ENCODE assay signal across 11 mouse cellular contexts in the genomic region with DNA sequence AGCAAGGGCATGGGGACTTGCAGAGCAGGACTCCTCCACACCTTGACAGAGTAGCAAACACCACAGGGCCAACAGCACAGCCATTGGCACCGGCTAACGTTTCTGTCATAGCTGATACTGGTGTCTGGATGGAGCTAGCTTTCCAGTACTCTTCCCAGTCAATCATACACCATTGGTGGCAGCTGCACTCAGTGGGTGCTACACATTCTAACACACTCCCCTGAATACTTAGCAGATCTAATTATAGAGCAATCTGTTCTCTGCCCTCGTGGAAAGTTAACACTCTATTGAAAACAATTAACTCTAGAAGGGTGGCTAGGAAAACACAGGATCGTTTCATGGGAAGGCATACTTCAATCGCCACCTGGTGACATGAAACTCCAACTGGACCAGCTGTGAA. TPM values are rescaled to one million over a fixed set of nuclear protein-coding genes. Genes with fewer than 3 reads are reported as not detected.
DNase-seq lines count a peak whose midpoint lies in the region; ATAC-seq lines count a peak whose summit lies in the region.
"Had no signal": no experiment of that assay in that cellular context is flagged by ENCODE, and none has a peak within 500 bp of the region (broad histone marks: within the 10 kb centered on the region; RNA-seq: fewer than 3 reads in every experiment).

No protein-coding gene starts in this region.

- 48% methylated on average over 5 of the region's 5 CpGs for WGBS in kidney, embryonic 15.5 days
- WGBS in limb, embryonic 10.5 days, result 81% methylated on average over 5 of the region's 5 CpGs

- no peak overlapping the region for H3K4me3 ChIP-seq in kidney, embryonic 15.5 days (replicated peaks)
- H3K4me3 ChIP-seq in limb, embryonic 10.5 days, result no peak overlapping the region

- no peaks in the 10 kb centered on the region for H3K36me3 ChIP-seq in kidney, embryonic 15.5 days
- no peaks in the 10 kb centered on the region for H3K36me3 ChIP-seq in limb, embryonic 10.5 days

- ATAC-seq in kidney, embryonic 15.5 days (replicated peaks; ENCODE audit: low FRiP score), result no peak

- no peak for DNase-seq in kidney, adult 18-20 months
- DNase-seq in frontal cortex, postnatal 25 days (ENCODE audit: low spot score in 2 of 2), result peak; percentile 7 to 13
- DNase-seq in layer of hippocampus, postnatal 14 days (ENCODE audit: low spot score in 2 of 2), result peak; percentile 34 to 67
- DNase-seq in right cerebral cortex, postnatal 36 days (ENCODE audit: low spot score in 2 of 2), result peak; percentile 10 to 42
- no peak for DNase-seq in limb, embryonic 10.5 days (ENCODE audit: low spot score)
- no peak for DNase-seq in cerebellum, adult 9-11 months
- DNase-seq: cerebellum, adult 11 months; lung, postnatal 4 days had no signal

- peaks cover 32% of the 10 kb centered on the region for H3K4me1 ChIP-seq in kidney, embryonic 15.5 days
- H3K4me1 ChIP-seq in limb, embryonic 10.5 days, result peaks cover 6% of the 10 kb centered on the region

- no peaks in the 10 kb centered on the region for H3K9me3 ChIP-seq in kidney, embryonic 15.5 days (replicated peaks)
- no peaks in the 10 kb centered on the region for H3K9me3 ChIP-seq in limb, embryonic 10.5 days (replicated peaks)

- no peaks in the 10 kb centered on the region for H3K27me3 ChIP-seq in kidney, embryonic 15.5 days
- no peaks in the 10 kb centered on the region for H3K27me3 ChIP-seq in limb, embryonic 10.5 days (ENCODE audit: low read depth, poor library complexity, severe bottlenecking)

- no peak overlapping the region for H3K9ac ChIP-seq in kidney, embryonic 15.5 days

- no peak overlapping the region for H3K4me2 ChIP-seq in kidney, embryonic 15.5 days
- H3K4me2 ChIP-seq: liver, embryonic 11.5 days had no signal

- peak overlapping the region; percentile 11; the same call in 1 of the 2 replicates for H3K27ac ChIP-seq in kidney, embryonic 15.5 days
- H3K27ac ChIP-seq in limb, embryonic 10.5 days, result no peak overlapping the region

RNA-seq across cellular contexts. Expression of a gene that starts 43.2 kb away (rescaled TPM):
- 14.5 and 15.2 TPM in 2 replicates for polyA plus RNA-seq in kidney, embryonic 15.5 days (2015; fragmentation: Nextera tagmentation; extraction: Ambion mirVana)
- 1 to 10 TPM; 2.3 to 4.4 TPM for total RNA-seq in layer of hippocampus, postnatal 14 days (2021)
- 1.5 and 1.9 TPM in 2 replicates for polyA plus RNA-seq in limb, embryonic 10.5 days (2016; fragmentation: Nextera tagmentation; extraction: Ambion mirVana)
- total RNA-seq: heart, postnatal 25 days had no signal

Comparison
In these comparisons a context has a peak if more than half of its experiments do, and no peak if none do; other contexts are left out.
1. DNase-seq: peak in frontal cortex, postnatal 25 days (2 of 2), layer of hippocampus, postnatal 14 days (2 of 2) and right cerebral cortex, postnatal 36 days (2 of 2); none in kidney, adult 18-20 months (single experiment), limb, embryonic 10.5 days (single experiment) and cerebellum, adult 9-11 months (single experiment).